Mouse (Mus musculus) frontal cortex, postnatal 10 days (tissue): ENCODE measurements around the gene Olfr295.

Source experiments
- DNase-seq, 2 experiments: peaks; one replicate each; pipeline ENCODE4 v3.0.0; 2022; ENCODE audit warnings: low spot score in 2 of 2, mixed read lengths in 1 of 2

Olfr295 gene

DNA sequence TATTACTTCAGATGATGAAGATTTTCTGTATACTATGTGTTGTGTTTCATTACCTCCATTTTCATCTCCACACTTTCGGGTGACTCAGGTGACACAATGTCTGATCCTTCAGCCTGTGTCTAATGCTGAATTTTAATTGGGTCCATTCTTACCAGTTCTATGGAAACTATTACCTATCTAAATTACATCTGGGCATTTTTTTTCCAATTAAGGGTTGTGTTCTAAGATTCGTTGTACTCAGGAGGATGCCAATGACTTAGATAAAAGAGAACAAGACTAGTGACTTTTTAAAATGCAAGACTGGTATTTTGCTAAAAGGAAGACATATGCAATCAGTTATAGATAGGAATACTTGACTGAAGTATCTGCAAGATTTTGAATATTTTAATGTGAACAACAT, at the start of gene Olfr295:
TSS of gene Olfr295 (plus strand) at position 301 of the 400 bp plus-strand sequence.
- no peak for DNase-seq

GRCm38 (mm10) chr7:86616543-86616942, 32.9 kb downstream of the Olfr295 start, which contains the start of gene Olfr294:
Gene Olfr294 (minus strand): TSS chr7:86616643.
- DNase-seq = no peak
